Mouse (Mus musculus) bone marrow, adult 2 months (tissue): ENCODE data around the gene Gm10376. TPM values are rescaled to one million over a fixed set of nuclear protein-coding genes. Genes with fewer than 3 reads are reported as not detected.
"Not testable (repeated sequence)": the region's sequence is repeated elsewhere in the genome, so short reads cannot be mapped to it uniquely, and the experiment has no call there.

Experiments used
- H3K27ac ChIP-seq: fragments of 200-500 bp; 2 replicates; pipeline ENCODE4 v1.5.1; 2012; ENCODE audit warnings: low read depth, mild to moderate bottlenecking, control low read depth, inconsistent platforms, low read length; ENCODE audit not compliant: control insufficient read depth, poor library complexity, insufficient read depth
- H3K4me1 ChIP-seq: fragments of 200-500 bp; 2 replicates; pipeline ENCODE4 v1.6.1; 2011; ENCODE audit warnings: low read length; ENCODE audit not compliant: control insufficient read depth, insufficient read depth
- H3K4me3 ChIP-seq: fragments of 200-500 bp; replicated peaks from 2 replicates; pipeline ENCODE3; 2011; ENCODE audit warnings: mild to moderate bottlenecking, low read depth, low read length, control low read depth; ENCODE audit not compliant: control insufficient read depth
- WGBS: fragments of 180-500 bp; shearing (Covaris S2); methylation state at CpG from one replicate; pipeline ENCODE4 v1.1.7; 2018; 5-methylcytosine and 5-hydroxymethylcytosine counted together
- polyA plus RNA-seq: library from polyadenylated mRNA; stranded (reverse); fragments of >200 nt; gene quantifications from 2 replicates; pipeline ENCODE4 v1.2.4, GENCODE M21; 2011; ENCODE audit warnings: low replicate concordance; ENCODE audit not compliant: missing spikeins, insufficient read depth, insufficient read length

Gm10376 gene
- not detected in 2 replicates for polyA plus RNA-seq

DNA sequence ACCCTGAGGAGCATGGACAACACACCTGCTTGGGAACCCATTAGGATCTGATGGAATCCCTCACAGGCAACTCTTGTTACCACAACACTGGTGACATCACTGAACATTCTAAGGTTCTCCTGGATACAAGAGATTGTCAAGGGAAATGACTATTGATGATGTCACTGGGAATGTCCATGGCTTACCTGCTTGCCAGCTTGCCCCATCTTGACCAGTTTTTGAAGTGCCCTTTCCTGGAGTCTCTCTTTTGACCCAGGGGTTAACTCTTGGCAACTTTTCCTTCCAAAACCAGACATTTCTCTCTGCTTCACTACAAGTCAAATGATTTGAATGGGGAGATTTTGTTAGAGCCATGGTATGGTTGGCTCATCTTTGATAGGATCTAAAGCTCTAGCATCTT is at the start of gene Gm10376:
TSS of gene Gm10376 (minus strand) at position 101 of the 400 bp plus-strand sequence.
- H3K4me3 ChIP-seq, H3K27ac ChIP-seq, H3K4me1 ChIP-seq: not testable (repeated sequence)

DNA sequence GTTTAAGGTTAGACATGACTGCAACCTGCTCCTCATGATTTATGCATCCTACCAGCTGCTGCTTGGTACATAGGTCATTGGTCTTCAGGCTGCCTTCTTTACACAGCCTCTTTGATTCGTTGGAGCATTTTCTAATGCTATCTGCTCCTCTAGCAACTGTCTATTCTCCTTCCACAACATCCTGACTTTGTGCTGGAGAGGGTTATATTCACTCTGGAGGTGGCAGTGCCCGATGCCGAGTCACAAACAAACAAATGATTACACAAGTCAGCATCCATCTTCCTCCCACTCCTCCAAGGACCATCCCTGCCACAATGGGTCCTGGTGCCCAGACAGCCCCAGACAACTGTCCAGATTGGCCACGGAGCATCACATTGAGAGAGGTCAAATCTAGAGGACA is 44.8 kb upstream of the Gm10376 start:
- 59% methylated on average over 4 of the region's 4 CpGs for WGBS
- H3K27ac ChIP-seq, H3K4me3 ChIP-seq, H3K4me1 ChIP-seq: not testable (repeated sequence)

DNA sequence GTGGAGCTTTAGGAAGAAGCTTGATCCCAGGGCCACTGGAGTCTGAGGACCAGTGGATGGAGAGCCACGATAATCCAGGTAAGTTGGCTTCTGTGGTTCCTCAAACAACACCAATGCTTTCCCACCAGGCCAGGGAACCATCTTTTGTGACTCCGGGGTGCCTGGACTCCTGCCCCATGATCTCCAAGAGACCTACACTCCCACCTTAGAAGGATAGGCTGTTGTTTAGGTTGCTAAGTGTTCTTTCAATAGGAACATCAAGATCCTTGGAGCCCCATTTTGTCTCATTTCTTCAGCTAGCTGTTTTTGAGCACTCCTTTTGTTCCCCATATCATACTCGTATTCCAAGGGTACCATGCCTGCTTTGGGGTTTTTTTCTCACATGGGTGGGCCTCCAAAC is 42.6 kb upstream of the Gm10376 start:
- H3K27ac ChIP-seq, H3K4me1 ChIP-seq, H3K4me3 ChIP-seq: not testable (repeated sequence)
- WGBS: 72% methylated on average over 3 of the region's 3 CpGs

DNA sequence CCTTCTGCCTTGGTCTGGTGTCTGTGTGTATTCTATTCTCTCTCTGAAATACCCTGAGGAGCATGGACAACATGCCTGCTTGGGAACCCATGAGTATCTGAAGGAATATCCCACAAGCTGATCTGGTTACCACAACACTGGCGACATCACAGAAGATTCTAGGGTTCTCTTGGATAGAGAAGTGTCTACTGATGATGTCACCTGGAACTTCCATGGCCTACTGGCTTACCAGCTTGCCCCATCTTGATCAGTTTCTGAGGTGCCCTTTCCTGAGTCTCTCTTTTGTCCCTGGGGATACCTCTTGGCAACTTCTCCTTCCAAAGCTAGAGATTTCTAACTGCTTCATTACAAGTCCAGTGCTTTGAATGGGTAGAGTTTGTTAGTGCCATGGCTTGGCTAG is 21.9 kb downstream of the Gm10376 start, which contains the start of gene Gm8082:
TSS of gene Gm8082 (minus strand) at position 101 of the 400 bp plus-strand sequence.
- H3K4me1 ChIP-seq, H3K4me3 ChIP-seq, H3K27ac ChIP-seq: not testable (repeated sequence)
- WGBS: 80% methylated on average over 1 of the region's 1 CpGs

Other genes with a start within 250 kb of the Gm10376 start
- not detected in 2 replicates for gene Gm3015, start 246.8 kb downstream of the Gm10376 start, polyA plus RNA-seq
- gene Gm10377, start 217.6 kb downstream of the Gm10376 start, polyA plus RNA-seq: not detected in 2 replicates
- not detected in 2 replicates for gene Gm21977, start 162.2 kb downstream of the Gm10376 start, polyA plus RNA-seq
- not detected in 2 replicates for gene Gm8082, start 22.0 kb downstream of the Gm10376 start, polyA plus RNA-seq
- not detected in 2 replicates for gene Gm8094, start 61.0 kb upstream of the Gm10376 start, polyA plus RNA-seq
- gene Gm8104, start 85.0 kb upstream of the Gm10376 start, polyA plus RNA-seq: not detected in 2 replicates
- gene Gm7233, start 164.2 kb upstream of the Gm10376 start, polyA plus RNA-seq: not detected in 2 replicates
- gene Gm8122, start 219.7 kb upstream of the Gm10376 start, polyA plus RNA-seq: not detected in 2 replicates
- not detected in 2 replicates for gene Gm8126, start 243.0 kb upstream of the Gm10376 start, polyA plus RNA-seq